Mouse (Mus musculus) CH12.LX (cell line): Measurements from ENCODE around the gene Znrd1as. TPM values are rescaled to one million over a fixed set of nuclear protein-coding genes. Genes with fewer than 3 reads are reported as not detected.

Experiments
- DNase-seq: peaks from one replicate; pipeline ENCODE4 v3.0.0-alpha.2; 2013; ENCODE audit errors: extremely low read depth
- H3K27ac ChIP-seq: 2 replicates; pipeline ENCODE4 v1.5.1; 2012; ENCODE audit warnings: low read depth, mild to moderate bottlenecking, control low read depth, moderate library complexity; ENCODE audit not compliant: insufficient read depth
- H3K27me3 ChIP-seq: replicated peaks from 2 replicates; pipeline ENCODE3; 2012; ENCODE audit warnings: inconsistent platforms
- H3K36me3 ChIP-seq, 2 experiments: replicated peaks in 1 of 2; 2 replicates each; pipeline versions ENCODE3 to v1.6.1; 2012; ENCODE audit warnings: inconsistent platforms in 1 of 2, low read length in 1 of 2, mild to moderate bottlenecking in 1 of 2, mixed read lengths in 1 of 2, moderate library complexity in 1 of 2; ENCODE audit not compliant: control insufficient read depth in 1 of 2, insufficient read depth in 1 of 2
- H3K4me1 ChIP-seq, 2 experiments: 2 replicates each; pipeline ENCODE4 v1.6.1; 2012; ENCODE audit warnings: inconsistent platforms in 1 of 2, moderate library complexity in 1 of 2; ENCODE audit not compliant: insufficient read depth in 2 of 2, control insufficient read depth in 1 of 2
- H3K4me2 ChIP-seq: 2 replicates; pipeline ENCODE4 v1.6.1; 2012; ENCODE audit warnings: low read depth, mild to moderate bottlenecking, control low read depth; ENCODE audit not compliant: poor library complexity, insufficient read depth, severe bottlenecking
- H3K4me3 ChIP-seq, 3 experiments: fragments of 150-350 bp in 1 of 3; sonication (generic) in 1 of 3; replicated peaks in 1 of 3; 2 replicates each; pipeline versions ENCODE3 to v1.5.1; 2011 to 2012; ENCODE audit warnings: low read depth in 2 of 3, low read length in 2 of 3, mild to moderate bottlenecking in 2 of 3, moderate library complexity in 2 of 3, control low read depth in 1 of 3, improper control_type of control experiment in 1 of 3, inconsistent platforms in 1 of 3, mixed read lengths in 1 of 3; ENCODE audit not compliant: poor library complexity in 1 of 3
- H3K79me2 ChIP-seq: replicated peaks from 2 replicates; pipeline ENCODE4 v1.6.1; 2012; ENCODE audit warnings: mild to moderate bottlenecking, moderate library complexity; ENCODE audit not compliant: control insufficient read depth, poor library complexity, insufficient read depth, severe bottlenecking; ENCODE audit errors: extremely low read depth
- H3K9ac ChIP-seq: 2 replicates; pipeline ENCODE4 v1.6.1; 2012; ENCODE audit warnings: low read depth, mild to moderate bottlenecking, control low read depth, moderate library complexity; ENCODE audit not compliant: insufficient read depth
- H3K9me3 ChIP-seq: replicated peaks from 2 replicates; pipeline ENCODE3; 2012; ENCODE audit warnings: low read length, inconsistent platforms, mixed read lengths
- BHLHE40 ChIP-seq: IDR thresholded peaks from 2 replicates; pipeline ENCODE4 v1.6.1; 2011; ENCODE audit warnings: mild to moderate bottlenecking, low read depth, low read length, improper control_type of control experiment
- CHD2 ChIP-seq: IDR thresholded peaks from 2 replicates; pipeline ENCODE4 v1.6.1; 2011; ENCODE audit warnings: low read length, improper control_type of control experiment
- CTCF ChIP-seq, 2 experiments: IDR thresholded peaks in 1 of 2; conservative IDR thresholded peaks in 1 of 2; 2 replicates each; pipeline ENCODE4 v1.5.1; 2011 to 2012; ENCODE audit warnings: low read depth in 2 of 2, low read length in 2 of 2, improper control_type of control experiment in 1 of 2, inconsistent platforms in 1 of 2, mild to moderate bottlenecking in 1 of 2, moderate library complexity in 1 of 2
- ETS1 ChIP-seq: conservative IDR thresholded peaks from 2 replicates; pipeline ENCODE4 v1.6.1; 2012; ENCODE audit warnings: low read depth, mild to moderate bottlenecking, inconsistent platforms, low read length, improper control_type of control experiment, moderate library complexity
- GABPA ChIP-seq: IDR thresholded peaks from 2 replicates; pipeline ENCODE4 v1.6.1; 2012; ENCODE audit warnings: low read depth, low read length, improper control_type of control experiment, inconsistent platforms; ENCODE audit not compliant: insufficient replicate concordance
- IRF4 ChIP-seq: IDR thresholded peaks from 2 replicates; pipeline ENCODE4 v1.6.1; 2014; ENCODE audit warnings: low read depth, mild to moderate bottlenecking, inconsistent platforms, low read length, improper control_type of control experiment
- JUN ChIP-seq: IDR thresholded peaks from 2 replicates; pipeline ENCODE4 v1.6.1; 2011; ENCODE audit warnings: low read depth, mild to moderate bottlenecking, low read length, improper control_type of control experiment, moderate library complexity; ENCODE audit not compliant: insufficient read depth
- JUND ChIP-seq: conservative IDR thresholded peaks from 2 replicates; pipeline ENCODE4 v1.6.1; 2011; ENCODE audit warnings: low read depth, low read length, improper control_type of control experiment
- KAT2A ChIP-seq: IDR thresholded peaks from 2 replicates; pipeline ENCODE4 v1.6.1; 2012; ENCODE audit warnings: low read length, improper control_type of control experiment, inconsistent platforms; ENCODE audit not compliant: insufficient replicate concordance
- MAZ ChIP-seq: IDR thresholded peaks from 2 replicates; pipeline ENCODE4 v1.6.1; 2012; ENCODE audit warnings: low read depth, mild to moderate bottlenecking, inconsistent platforms, low read length, improper control_type of control experiment, moderate library complexity
- MEF2A ChIP-seq: IDR thresholded peaks from 2 replicates; pipeline ENCODE4 v1.6.1; 2014; ENCODE audit warnings: low read depth, mild to moderate bottlenecking, inconsistent platforms, low read length, improper control_type of control experiment, borderline replicate concordance
- MXI1 ChIP-seq: IDR thresholded peaks from 2 replicates; pipeline ENCODE4 v1.6.1; 2011; ENCODE audit warnings: mild to moderate bottlenecking, low read depth, low read length, improper control_type of control experiment
- MYC ChIP-seq: IDR thresholded peaks from 2 replicates; pipeline ENCODE4 v1.6.1; 2011; ENCODE audit warnings: low read depth, mild to moderate bottlenecking, improper control_type of control experiment, low read length
- NELFE ChIP-seq: IDR thresholded peaks from 2 replicates; pipeline ENCODE4 v1.6.1; 2011; ENCODE audit warnings: low read depth, low read length, improper control_type of control experiment
- NRF1 ChIP-seq: IDR thresholded peaks from 2 replicates; pipeline ENCODE4 v1.6.1; 2014; ENCODE audit warnings: low read depth, mild to moderate bottlenecking, inconsistent platforms, low read length, improper control_type of control experiment, moderate library complexity
- RAD21 ChIP-seq: IDR thresholded peaks from 2 replicates; pipeline ENCODE4 v1.6.1; 2011; ENCODE audit warnings: low read depth, mild to moderate bottlenecking, low read length, improper control_type of control experiment, moderate library complexity
- RCOR1 ChIP-seq: conservative IDR thresholded peaks from 2 replicates; pipeline ENCODE4 v1.6.1; 2012; ENCODE audit warnings: low read depth, mild to moderate bottlenecking, inconsistent platforms, low read length, improper control_type of control experiment
- SIN3A ChIP-seq: IDR thresholded peaks from 2 replicates; pipeline ENCODE4 v1.6.1; 2012; ENCODE audit warnings: low read length, improper control_type of control experiment, inconsistent platforms
- SMC3 ChIP-seq: IDR thresholded peaks from 2 replicates; pipeline ENCODE4 v1.6.1; 2011; ENCODE audit warnings: low read depth, low read length, improper control_type of control experiment
- TBP ChIP-seq: conservative IDR thresholded peaks from 2 replicates; pipeline ENCODE4 v1.6.1; 2011; ENCODE audit warnings: low read depth, low read length, improper control_type of control experiment
- TCF12 ChIP-seq: IDR thresholded peaks from 2 replicates; pipeline ENCODE4 v1.6.1; 2014; ENCODE audit warnings: low read depth, mild to moderate bottlenecking, inconsistent platforms, low read length, improper control_type of control experiment
- UBTF ChIP-seq: IDR thresholded peaks from 2 replicates; pipeline ENCODE4 v1.6.1; 2012; ENCODE audit warnings: low read depth, mild to moderate bottlenecking, inconsistent platforms, low read length, improper control_type of control experiment, moderate library complexity
- ZKSCAN1 ChIP-seq: IDR thresholded peaks from 2 replicates; pipeline ENCODE4 v1.6.1; 2012; ENCODE audit warnings: low read depth, inconsistent platforms, low read length, improper control_type of control experiment, borderline replicate concordance
- ZNF384 ChIP-seq: IDR thresholded peaks from 2 replicates; pipeline ENCODE4 v1.6.1; 2012; ENCODE audit warnings: low read depth, low read length, improper control_type of control experiment, inconsistent platforms
- dilution Hi-C: fragments of 300-500 bp; cut with MboI; formaldehyde crosslinking; loops from 2 replicates; pipeline ENCODE4 v1.14.3; 2020; ENCODE audit warnings: low sequenced_read_pairs; ENCODE audit not compliant: extremely low pct_unique_long_range_greater_than_20kb, extremely low pct_ligation_motif_present
- in situ Hi-C: fragments of 300-500 bp; cut with MboI; formaldehyde crosslinking; loops from 3 replicates; pipeline ENCODE4 v1.14.3; 2019; ENCODE audit warnings: low sequenced_read_pairs, low pct_ligation_motif_present, low pct_unique_long_range_greater_than_20kb, mixed read lengths
- polyA plus RNA-seq: library from polyadenylated mRNA; unstranded; fragments of >175 nt; gene quantifications from 2 replicates; pipeline ENCODE4 v1.2.1, GENCODE M21; 2012; ENCODE audit warnings: low read depth; ENCODE audit not compliant: insufficient read length
- total RNA-seq, 2 experiments: library from RNA; depleted of rRNA; stranded (reverse); fragments of 300-350 nt in 1 of 2; fragments of >200 nt in 1 of 2; gene quantifications; 2 replicates each; pipeline ENCODE4 v1.2.3; 2012 to 2014

Gene Znrd1as
- total and polyA plus RNA-seq, 3 experiments = 8.1 to 9.3 (median 8.5) TPM

DNA sequence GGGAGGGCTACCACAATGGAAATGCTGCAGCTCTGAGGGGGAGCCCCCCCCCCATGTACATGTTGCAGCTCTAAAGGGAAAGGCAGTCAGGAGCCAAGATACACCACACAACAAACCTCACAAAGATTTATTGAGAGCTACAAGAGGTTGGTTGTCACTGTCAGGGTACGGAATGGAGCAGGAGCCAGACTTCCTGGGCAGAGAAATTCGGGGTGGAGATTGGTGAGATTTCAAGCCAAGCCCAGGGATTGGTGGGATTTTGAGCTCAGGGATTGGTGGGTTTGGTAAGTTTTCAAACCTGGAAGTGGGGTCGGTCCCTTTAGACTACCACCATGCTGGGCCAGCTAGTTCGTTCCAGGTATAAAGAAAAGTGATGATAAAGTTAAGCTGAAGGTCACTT is 34.9 kb upstream of the Znrd1as start:
- in situ Hi-C loops (no loop called here), dilution Hi-C loops (no loop called here)
- H3K9me3 ChIP-seq = no peaks in the 10 kb centered on the region
- H3K4me2 ChIP-seq = no peak overlapping the region
- no peaks in the 10 kb centered on the region for H3K36me3 ChIP-seq
- no peaks in the 10 kb centered on the region for H3K4me1 ChIP-seq
- peaks cover 15% of the 10 kb centered on the region for H3K27me3 ChIP-seq
- H3K79me2 ChIP-seq = no peaks in the 10 kb centered on the region
- H3K9ac ChIP-seq = no peak overlapping the region
- no peak overlapping the region for H3K4me3 ChIP-seq
- no peak for DNase-seq
- H3K27ac ChIP-seq = no peak overlapping the region
- TF ChIP-seq RAD21 = no peak
- TF ChIP-seq NELFE = no peak

DNA sequence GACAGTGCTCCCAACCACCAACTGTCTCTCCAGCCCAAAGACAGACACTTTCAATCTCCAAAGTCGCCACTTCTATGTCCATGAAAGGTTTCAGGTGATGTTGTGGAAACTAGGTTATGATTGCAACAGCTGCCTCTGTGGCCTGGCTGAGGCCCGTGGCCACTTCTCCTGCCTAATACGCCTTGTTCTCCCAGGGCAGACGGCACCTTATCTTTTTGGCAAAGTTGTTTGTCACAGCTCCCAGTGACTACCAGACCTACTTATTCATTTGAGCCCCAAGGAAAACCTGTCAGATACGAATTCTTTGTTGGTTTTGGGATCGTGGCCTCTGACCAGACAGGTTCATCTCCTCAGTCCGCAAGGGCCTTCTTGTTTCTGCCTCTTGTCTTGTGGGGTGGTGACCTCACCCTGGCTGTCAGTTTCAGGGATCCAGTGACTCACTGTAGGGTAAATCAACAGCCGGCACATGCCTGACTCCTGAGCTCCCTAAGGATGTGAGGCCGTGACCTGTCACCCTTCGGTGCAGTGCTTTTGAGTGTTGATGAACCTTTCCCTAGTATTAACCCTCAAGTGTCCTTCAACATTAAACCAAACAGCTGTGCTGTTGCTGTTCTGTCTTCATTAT is 30.8 kb upstream of the Znrd1as start:
- TF ChIP-seq IRF4 = no peak
- TF ChIP-seq BHLHE40 = no peak
- TF ChIP-seq ZKSCAN1 = no peak
- no peak for TF ChIP-seq CTCF (conservative IDR thresholded peaks at IDR 0.05 in 1 of 2, IDR thresholded peaks at IDR 0.05 in 1 of 2; ENCODE audit: low read depth in 2 of 2, low read length in 2 of 2)
- no peak for TF ChIP-seq MEF2A
- TF ChIP-seq TCF12 = no peak
- no peak for TF ChIP-seq MYC
- TF ChIP-seq UBTF = no peak
- TF ChIP-seq MXI1 = no peak
- Histone ChIP-seq H3K4me3 (no peak overlapping the region), H3K27ac (no peak overlapping the region), H3K36me3 (no peaks in the 10 kb centered on the region), H3K4me2 (no peak overlapping the region), H3K27me3 (peaks cover 13% of the 10 kb centered on the region), H3K4me1 (peaks cover 0 to 12% of the 10 kb centered on the region in 2 experiments; a peak in 3 of 4 replicates), H3K9ac (no peak overlapping the region), H3K9me3 (no peaks in the 10 kb centered on the region), H3K79me2 (no peaks in the 10 kb centered on the region)
- no peak for DNase-seq
- in situ Hi-C loops = no loop called here
- dilution Hi-C loops = no loop called here

GRCm38 (mm10) chr17:36929236-36929932 is 29.0 kb upstream of the Znrd1as start:
- dilution Hi-C loops (no loop called here), in situ Hi-C loops (no loop called here)
- Histone ChIP-seq H3K27me3 (peaks cover 12% of the 10 kb centered on the region), H3K4me2 (no peak overlapping the region), H3K27ac (no peak overlapping the region), H3K4me1 (peaks cover 0 to 12% of the 10 kb centered on the region in 2 experiments; a peak in 3 of 4 replicates), H3K79me2 (no peaks in the 10 kb centered on the region), H3K9me3 (no peaks in the 10 kb centered on the region), H3K4me3 (no peak overlapping the region), H3K9ac (no peak overlapping the region), H3K36me3 (no peaks in the 10 kb centered on the region)
- DNase-seq = no peak
- no peak for TF ChIP-seq MYC
- TF ChIP-seq CHD2 = no peak
- no peak for TF ChIP-seq IRF4
- no peak for TF ChIP-seq JUND
- no peak for TF ChIP-seq RCOR1
- TF ChIP-seq ZNF384 = no peak
- TF ChIP-seq GABPA = no peak
- no peak for TF ChIP-seq MAZ
- TF ChIP-seq SIN3A = no peak
- no peak for TF ChIP-seq SMC3
- TF ChIP-seq NELFE = no peak
- no peak for TF ChIP-seq ETS1
- TF ChIP-seq NRF1 = no peak
- no peak for TF ChIP-seq JUN
- no peak for TF ChIP-seq TBP
- no peak for TF ChIP-seq KAT2A
